Mouse (Mus musculus): ENCODE data around the gene Fsip1.
A peak's percentile ranks its signal among the peaks of the same experiment; 100 is the strongest.
"Not testable (repeated sequence)": the region's sequence is repeated elsewhere in the genome, so short reads cannot be mapped to it uniquely, and the experiment has no call there.

Gene Fsip1

DNA sequence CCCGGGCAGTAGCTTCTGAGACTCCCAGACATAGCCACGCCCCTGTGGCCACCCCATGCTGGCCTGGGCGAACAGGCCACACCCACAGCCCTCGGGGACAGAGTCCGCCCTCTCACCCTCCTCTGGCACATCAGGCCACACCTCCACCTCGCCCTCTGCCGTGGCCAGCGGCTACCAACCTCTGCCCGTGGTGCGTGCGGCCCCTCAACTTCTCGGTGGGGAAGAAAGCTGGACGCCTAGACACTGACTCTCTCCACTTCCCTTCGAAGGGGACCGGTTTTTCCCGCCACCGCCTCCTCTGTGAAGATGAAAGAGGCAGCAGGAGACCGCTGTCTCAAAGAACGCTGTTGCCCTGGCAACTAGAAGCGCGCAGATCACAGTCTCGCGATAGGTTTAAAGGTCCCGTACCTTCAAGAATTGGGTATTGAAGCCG lies at the start of gene Fsip1:
Gene Fsip1, minus strand, starts transcription at position 346 of the 433 bp plus-strand sequence.
- peak; percentile 13 to 20 for DNase-seq

DNA sequence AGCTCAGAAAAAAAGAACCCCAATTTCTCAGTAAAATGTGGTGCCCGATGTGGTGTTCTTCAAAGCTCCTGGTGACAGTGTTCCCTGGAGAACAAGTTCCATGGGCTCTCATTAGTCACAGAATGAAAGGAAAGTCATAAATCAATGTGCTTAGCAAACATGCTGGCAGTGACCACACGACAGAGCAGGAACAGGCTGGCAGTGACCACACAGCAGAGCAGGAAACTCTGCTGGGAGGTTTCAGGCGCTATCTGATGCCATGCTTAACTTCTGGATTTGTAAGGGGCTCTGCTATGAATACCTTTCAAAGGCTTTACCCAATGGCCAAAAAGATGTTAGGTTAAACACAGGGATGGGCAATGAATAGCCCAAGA lies 49.7 kb upstream of the Fsip1 start:
- no peak for DNase-seq

- no peak for DNase-seq
These were observed 49.2 kb upstream of the Fsip1 start for GRCm38 (mm10) chr2:118305827-118306521.

- DNase-seq = no peak
These were observed 46.7 kb upstream of the Fsip1 start for GRCm38 (mm10) chr2:118303456-118303855.

DNA sequence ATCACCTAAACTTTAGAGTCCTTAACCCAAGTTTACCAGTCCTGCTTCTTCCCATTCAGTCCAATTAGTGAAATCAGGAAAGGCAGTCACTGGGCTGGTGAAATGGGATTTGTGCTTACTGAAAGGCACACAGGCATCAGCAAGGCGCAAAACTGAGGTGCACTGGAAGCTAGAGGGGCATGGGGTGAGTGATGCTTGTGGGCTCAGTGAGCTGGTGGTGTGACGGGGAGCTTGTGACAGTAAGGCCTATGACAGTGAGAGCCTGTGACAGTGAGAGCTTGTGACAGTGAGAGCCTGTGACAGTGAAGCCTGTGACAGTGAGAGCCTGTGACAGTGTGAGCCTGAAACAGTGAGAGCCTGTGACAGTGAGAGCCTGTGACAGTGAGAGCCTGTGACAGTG lies 44.9 kb upstream of the Fsip1 start:
- no peak for DNase-seq

DNA sequence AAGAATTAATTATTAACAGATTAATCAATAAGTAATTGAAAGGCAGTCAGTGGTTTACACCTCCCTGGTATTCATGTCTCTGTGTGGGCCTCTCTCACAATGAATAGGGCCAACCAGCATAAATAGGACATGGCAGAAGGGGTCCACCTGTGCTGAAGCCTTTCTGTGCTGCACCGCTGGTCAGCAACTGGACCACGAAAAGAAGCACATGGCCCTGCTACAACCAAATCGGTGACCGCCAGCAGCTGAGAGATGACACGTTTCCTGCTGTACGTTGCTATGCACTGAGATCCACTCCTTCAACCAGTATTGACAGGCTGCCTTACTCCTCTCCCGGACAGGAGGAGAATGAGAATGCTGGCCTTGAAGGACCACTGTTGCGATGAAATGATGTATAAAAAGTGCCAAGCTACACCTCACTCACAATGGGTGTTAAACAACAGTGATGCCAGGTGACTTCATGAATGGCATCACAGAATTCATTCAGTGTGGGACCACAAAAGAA lies 44.3 kb upstream of the Fsip1 start:
- no peak for DNase-seq

DNA sequence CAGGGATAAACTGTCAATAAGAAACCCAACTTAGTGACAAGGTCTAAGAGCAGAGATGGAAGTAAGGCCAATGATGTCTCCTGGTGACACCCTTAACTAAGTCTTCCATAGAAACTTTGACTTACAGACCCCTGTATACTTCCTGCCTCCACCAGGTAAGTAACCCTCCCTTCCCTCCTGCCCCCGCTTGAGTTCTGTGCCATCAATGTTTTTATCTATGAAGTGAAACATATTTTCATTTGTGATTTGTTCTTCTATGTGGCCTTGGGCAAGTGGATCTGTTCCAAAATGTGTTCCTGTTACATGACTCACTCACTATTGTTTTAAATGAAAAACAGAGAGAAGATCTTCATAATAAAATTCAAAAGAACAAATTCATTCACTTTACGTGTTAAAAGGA lies 43.2 kb upstream of the Fsip1 start:
- no peak for DNase-seq

DNA sequence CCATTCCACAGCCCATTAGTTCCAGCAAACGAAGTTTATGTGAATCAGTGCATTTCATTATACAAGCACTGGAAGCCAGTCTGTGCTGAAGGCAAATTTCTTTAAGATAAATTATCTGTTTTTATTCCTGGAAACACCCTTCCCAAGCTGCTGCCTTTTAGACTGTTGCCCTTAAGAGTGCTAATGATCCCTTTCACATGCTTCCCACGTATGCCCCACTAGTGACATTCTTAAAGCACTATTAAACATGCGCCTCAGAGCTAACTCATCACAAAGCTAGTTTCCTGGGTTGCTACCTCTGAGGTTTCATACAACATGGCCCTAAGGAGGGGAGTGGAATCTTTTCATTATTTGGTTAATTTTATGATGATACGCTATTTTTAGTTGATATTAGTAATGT lies 41.8 kb upstream of the Fsip1 start:
- DNase-seq = no peak

- DNase-seq = no peak
These were observed 41.2 kb upstream of the Fsip1 start for GRCm38 (mm10) chr2:118297966-118298365.

GRCm38 (mm10) chr2:118295505-118295904 lies 38.7 kb upstream of the Fsip1 start:
- DNase-seq = no peak

- no peak for DNase-seq
These were observed 36.8 kb upstream of the Fsip1 start for GRCm38 (mm10) chr2:118293583-118293982.

GRCm38 (mm10) chr2:118289066-118289460 lies 32.3 kb upstream of the Fsip1 start:
- not testable (repeated sequence) for DNase-seq

GRCm38 (mm10) chr2:118288326-118289065 lies 31.7 kb upstream of the Fsip1 start:
- DNase-seq = no peak

DNA sequence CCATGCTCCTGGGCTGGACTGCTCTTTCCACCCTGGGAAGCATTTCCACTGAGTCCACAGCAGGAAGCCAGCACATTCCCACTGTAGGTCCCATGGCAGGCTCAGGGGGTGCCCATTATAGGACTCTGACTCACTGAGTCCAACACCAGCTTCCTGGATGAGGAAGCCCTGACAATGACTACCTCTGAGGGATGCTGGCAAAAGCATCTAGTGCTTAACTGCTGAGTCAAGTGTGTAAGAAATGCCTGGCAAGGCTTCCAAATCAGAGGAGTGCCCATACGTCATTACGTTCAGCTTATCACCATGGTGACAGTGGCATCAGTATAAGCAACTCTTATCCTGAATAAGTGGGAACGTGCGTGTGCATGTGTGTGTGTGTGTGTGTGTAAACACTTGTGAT lies 30.9 kb upstream of the Fsip1 start:
- DNase-seq = no peak

DNA sequence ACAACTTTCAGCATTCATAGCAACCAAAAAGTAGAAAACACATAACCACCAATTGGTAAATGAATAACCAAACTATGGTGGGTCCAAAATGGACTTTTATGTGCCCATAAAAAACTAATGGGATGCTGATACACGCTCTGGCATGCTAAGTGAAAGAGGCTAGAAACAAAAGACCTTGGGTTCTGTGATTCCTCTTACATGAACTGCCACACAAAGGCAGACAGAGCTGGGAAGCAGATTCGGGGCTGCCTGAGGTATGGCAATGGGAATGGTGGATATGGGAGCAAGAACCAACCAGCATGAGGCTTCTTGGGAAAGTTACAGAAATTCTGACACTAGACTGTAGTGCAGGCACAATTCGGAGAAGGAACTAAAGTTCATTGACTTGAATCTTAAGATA lies 25.7 kb upstream of the Fsip1 start:
- no peak for DNase-seq

- peak; percentile 36 to 38 for DNase-seq
These were observed 21.5 kb upstream of the Fsip1 start for GRCm38 (mm10) chr2:118278249-118278648.

- no peak for DNase-seq
These were observed 14.8 kb upstream of the Fsip1 start for GRCm38 (mm10) chr2:118271606-118272005.

DNA sequence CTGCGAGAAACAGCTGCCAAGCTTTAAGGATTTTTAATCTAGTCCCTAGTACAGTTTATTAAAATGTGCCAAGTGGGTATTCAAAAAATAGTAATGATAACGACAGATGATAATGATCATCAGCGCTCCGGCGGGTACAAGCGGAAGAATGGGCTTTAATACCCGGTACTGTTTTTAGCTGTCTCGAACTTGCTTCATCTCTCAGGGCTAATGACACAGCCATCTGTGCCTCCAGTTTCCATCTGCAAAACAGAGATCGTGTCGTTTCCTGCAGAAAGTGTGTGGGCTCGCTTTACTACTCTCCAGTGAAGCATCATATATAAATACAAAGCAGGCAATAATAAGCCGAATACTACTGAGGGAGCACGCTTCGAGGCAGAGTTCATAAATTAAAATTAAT lies 13.4 kb upstream of the Fsip1 start:
- DNase-seq = no peak

DNA sequence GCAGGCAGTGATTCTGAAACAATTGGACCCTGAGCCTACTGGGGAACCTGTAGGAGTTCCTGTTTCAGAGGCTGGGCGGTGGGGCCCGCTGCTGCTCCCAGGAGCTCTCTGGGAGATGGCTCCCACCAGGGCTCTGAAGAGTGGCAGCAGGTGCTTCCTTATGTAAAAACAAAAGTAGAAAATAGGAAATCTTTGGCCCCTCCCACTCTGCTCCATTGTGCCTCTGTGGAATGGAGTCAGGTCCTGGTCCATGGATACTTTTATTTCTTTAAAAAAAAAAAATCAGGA lies 7.1 kb upstream of the Fsip1 start:
- DNase-seq = no peak

DNA sequence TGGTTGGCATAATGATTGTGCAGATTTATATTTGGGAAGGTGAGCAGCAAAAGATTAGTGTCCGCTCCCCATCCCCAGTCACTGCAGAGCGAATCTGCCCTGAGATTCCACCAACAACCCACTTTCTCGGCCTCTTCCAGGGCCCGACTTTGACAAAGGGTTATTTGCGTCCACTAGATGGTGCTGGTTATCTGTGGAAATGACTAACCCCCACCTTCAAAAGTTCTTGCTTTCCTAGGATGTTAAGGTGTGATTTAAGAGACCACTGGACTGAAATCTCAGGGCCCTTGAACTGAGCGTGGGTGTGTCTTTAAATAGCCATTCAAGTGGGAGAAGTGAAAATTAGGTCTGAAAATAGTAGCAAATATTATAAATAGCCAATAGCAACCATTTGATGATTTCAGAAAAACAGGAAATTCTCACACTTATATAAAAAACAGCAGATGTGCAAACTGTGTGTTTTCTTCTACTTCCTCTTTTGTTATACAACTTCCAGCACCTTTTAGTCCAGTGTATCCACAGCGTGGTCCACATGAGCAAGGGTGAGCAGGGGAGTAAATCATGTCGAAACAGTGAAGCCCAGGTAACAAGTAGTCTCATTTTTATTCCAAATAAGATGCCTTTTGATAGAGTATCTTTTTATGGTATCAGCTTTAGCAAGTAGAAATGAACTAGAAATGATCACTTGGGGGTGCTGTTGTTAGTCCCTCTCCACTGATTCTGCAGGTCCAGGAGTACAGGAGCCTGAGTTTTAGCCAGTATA lies 6.6 kb upstream of the Fsip1 start:
- peak; percentile 46 to 60 for DNase-seq

DNA sequence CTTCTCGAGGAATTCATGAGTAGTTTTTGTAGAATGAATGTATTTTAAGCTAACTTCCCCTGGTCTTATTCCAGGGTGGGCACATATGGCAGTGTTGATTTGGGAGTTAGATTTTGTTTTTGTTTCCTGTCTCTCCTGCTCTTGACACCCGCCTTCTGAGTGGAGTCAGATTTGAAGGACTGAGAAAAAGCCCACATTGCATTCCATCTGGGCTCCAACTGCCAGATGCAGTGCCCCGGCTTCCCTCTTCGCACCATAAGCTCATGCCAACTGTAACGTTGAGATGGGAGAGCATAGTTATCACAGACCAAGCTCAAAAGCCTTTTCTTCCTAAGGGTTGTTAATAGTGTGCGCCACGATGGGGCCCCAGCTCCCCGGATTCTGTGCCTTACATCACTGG lies 5.9 kb upstream of the Fsip1 start:
- DNase-seq = no peak

DNA sequence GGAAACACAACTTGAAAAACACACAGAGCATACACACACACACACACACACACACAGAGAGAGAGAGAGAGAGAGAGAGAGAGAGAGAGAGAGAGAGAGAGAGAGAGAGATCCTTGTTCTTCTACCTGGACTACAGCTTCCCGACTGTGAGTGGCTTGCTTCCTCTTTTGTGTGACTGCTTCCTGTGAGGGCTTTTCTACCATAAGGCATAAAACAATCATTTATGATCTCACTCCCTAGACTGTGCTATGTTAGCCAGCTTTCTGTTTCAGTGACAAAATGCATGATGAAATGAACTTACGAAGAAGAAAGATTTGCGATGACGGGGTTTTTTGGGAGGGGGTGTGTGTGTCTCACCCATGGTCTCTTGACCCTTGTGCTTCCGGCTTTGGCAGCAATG lies 3.0 kb upstream of the Fsip1 start:
- no peak for DNase-seq

- no peak for DNase-seq
These were observed 328 bp upstream of the Fsip1 start for GRCm38 (mm10) chr2:118257094-118257493.

GRCm38 (mm10) chr2:118254516-118254915 lies 2.2 kb downstream of the Fsip1 start:
- DNase-seq = no peak
